Mouse (Mus musculus) adrenal gland, postnatal 4 days (tissue): ENCODE data around the gene Tmem115. TPM values are rescaled to one million over a fixed set of nuclear protein-coding genes. Genes with fewer than 3 reads are reported as not detected.
"Not testable (repeated sequence)": the region's sequence is repeated elsewhere in the genome, so short reads cannot be mapped to it uniquely, and the experiment has no call there.

ENCODE experiments used
- DNase-seq, 2 experiments: peaks; one replicate each; pipeline ENCODE4 v3.0.0; 2021 to 2022; ENCODE audit warnings: low spot score in 2 of 2, mixed read lengths in 2 of 2
- total RNA-seq, 2 experiments: library from RNA; stranded (reverse); gene quantifications; 2 replicates each; pipeline ENCODE4 v1.2.3; 2021

Tmem115 gene
- total RNA-seq, 2 experiments from 2014 or later = 40.8 to 44.6 TPM

GRCm38 (mm10) chr9:107548820-107549219, 15.1 kb downstream of the Tmem115 start:
- no peak for DNase-seq

GRCm38 (mm10) chr9:107549297-107550074, 15.7 kb downstream of the Tmem115 start:
- DNase-seq = no peak

GRCm38 (mm10) chr9:107550491-107551116, 16.9 kb downstream of the Tmem115 start:
- DNase-seq = no peak

GRCm38 (mm10) chr9:107551117-107551889, 17.6 kb downstream of the Tmem115 start, which contains the start of gene Rassf1:
Rassf1 (plus strand) TSS chr9:107551555.
- peak in 1 of 2 experiments; percentile 53 for DNase-seq

- no peak for DNase-seq
These were observed 18.2 kb downstream of the Tmem115 start for GRCm38 (mm10) chr9:107551890-107552355.

GRCm38 (mm10) chr9:107552690-107553393, 19.1 kb downstream of the Tmem115 start:
- DNase-seq = no peak

GRCm38 (mm10) chr9:107553541-107554318, 20.0 kb downstream of the Tmem115 start:
- DNase-seq = no peak

GRCm38 (mm10) chr9:107554319-107554825, 20.6 kb downstream of the Tmem115 start:
- DNase-seq = peak; percentile 74 to 85

GRCm38 (mm10) chr9:107555031-107555457, 21.3 kb downstream of the Tmem115 start:
- no peak for DNase-seq

GRCm38 (mm10) chr9:107555701-107556100, 22.0 kb downstream of the Tmem115 start:
- no peak for DNase-seq

GRCm38 (mm10) chr9:107556346-107556745, 22.6 kb downstream of the Tmem115 start:
- no peak for DNase-seq

- peak; percentile 65 to 86 for DNase-seq
These were observed 29.4 kb downstream of the Tmem115 start, which contains the start of gene Tusc2 for GRCm38 (mm10) chr9:107563029-107563581. Tusc2 (plus strand) TSS chr9:107563255.

- not testable (repeated sequence) for DNase-seq
These were observed 31.8 kb downstream of the Tmem115 start for GRCm38 (mm10) chr9:107565556-107565955.

GRCm38 (mm10) chr9:107566041-107566709, 32.4 kb downstream of the Tmem115 start:
- DNase-seq = peak in 1 of 2 experiments; percentile 67

- DNase-seq = no peak
These were observed 33.1 kb downstream of the Tmem115 start for GRCm38 (mm10) chr9:107566855-107567254.

GRCm38 (mm10) chr9:107567702-107568319, 34.1 kb downstream of the Tmem115 start, which contains the start of gene Hyal2:
Hyal2 (plus strand) TSS chr9:107567945.
- DNase-seq = no peak

- DNase-seq = peak in 1 of 2 experiments; percentile 75
These were observed 34.9 kb downstream of the Tmem115 start for GRCm38 (mm10) chr9:107568331-107569261.
